Mouse (Mus musculus) liver, postnatal 0 days (tissue): ENCODE data around the gene Inafm1.

Experiments
- CTCF ChIP-seq: sonication (generic); IDR thresholded peaks from 2 replicates; pipeline ENCODE4 v1.5.1; 2016; ENCODE audit warnings: antibody characterized with exemption, low read depth
- EP300 ChIP-seq: IDR thresholded peaks from 2 replicates; pipeline ENCODE4 v1.6.1; 2016; ENCODE audit warnings: antibody characterized with exemption, low read depth, mild to moderate bottlenecking

GRCm38 (mm10) chr7:16297616-16298015 is 24.2 kb upstream of the Inafm1 start:
- no peak for TF ChIP-seq EP300
- TF ChIP-seq CTCF = no peak
